Mouse (Mus musculus) lung, postnatal 0 days (tissue): ENCODE results near the gene Erlec1.

Source experiments
- CTCF ChIP-seq: IDR thresholded peaks from 2 replicates; pipeline ENCODE4 v1.5.1; 2016; ENCODE audit warnings: antibody characterized with exemption, mild to moderate bottlenecking
- EP300 ChIP-seq: IDR thresholded peaks from 2 replicates; pipeline ENCODE4 v1.6.1; 2016; ENCODE audit warnings: antibody characterized with exemption, mild to moderate bottlenecking, control low read depth

- no peak for TF ChIP-seq EP300
- no peak for TF ChIP-seq CTCF
Measured at GRCm38 (mm10) chr11:30923283-30923682, 30.9 kb downstream of the Erlec1 start.
